Mouse (Mus musculus): ENCODE data around the gene Zfp644. TPM values are rescaled to one million over a fixed set of nuclear protein-coding genes. Genes with fewer than 3 reads are reported as not detected.

Gene Zfp644
- polyA plus RNA-seq, 1 experiment from 2014 or later: 34.9 TPM

GRCm38 (mm10) chr5:106639627-106640026 lies 57.5 kb downstream of the Zfp644 start:
- no peaks in the 10 kb centered on the region for H3K9me3 ChIP-seq (ENCODE audit: control insufficient read depth)
- H3K27me3 ChIP-seq (replicated peaks; ENCODE audit: control insufficient read depth, insufficient read depth, low read length): no peaks in the 10 kb centered on the region
- 91% methylated on average over 2 of the region's 2 CpGs for WGBS
- H3K36me3 ChIP-seq (ENCODE audit: control insufficient read depth, insufficient read depth): peaks cover 27% of the 10 kb centered on the region
- no peak overlapping the region for H3K4me3 ChIP-seq (ENCODE audit: low read depth, low read length)
- no peak overlapping the region for H3K4me2 ChIP-seq (replicated peaks; ENCODE audit: low read depth)
- no peaks in the 10 kb centered on the region for H3K4me1 ChIP-seq (replicated peaks; ENCODE audit: control insufficient read depth, insufficient read depth, low read length)
- H3K9ac ChIP-seq (ENCODE audit: low read depth, low read length): no peak overlapping the region
- H3K27ac ChIP-seq (ENCODE audit: low read depth, low read length): no peak overlapping the region
- no peak for TF ChIP-seq CTCF (IDR thresholded peaks at IDR 0.05; ENCODE audit: low read depth)
- ATAC-seq: no peak

DNA sequence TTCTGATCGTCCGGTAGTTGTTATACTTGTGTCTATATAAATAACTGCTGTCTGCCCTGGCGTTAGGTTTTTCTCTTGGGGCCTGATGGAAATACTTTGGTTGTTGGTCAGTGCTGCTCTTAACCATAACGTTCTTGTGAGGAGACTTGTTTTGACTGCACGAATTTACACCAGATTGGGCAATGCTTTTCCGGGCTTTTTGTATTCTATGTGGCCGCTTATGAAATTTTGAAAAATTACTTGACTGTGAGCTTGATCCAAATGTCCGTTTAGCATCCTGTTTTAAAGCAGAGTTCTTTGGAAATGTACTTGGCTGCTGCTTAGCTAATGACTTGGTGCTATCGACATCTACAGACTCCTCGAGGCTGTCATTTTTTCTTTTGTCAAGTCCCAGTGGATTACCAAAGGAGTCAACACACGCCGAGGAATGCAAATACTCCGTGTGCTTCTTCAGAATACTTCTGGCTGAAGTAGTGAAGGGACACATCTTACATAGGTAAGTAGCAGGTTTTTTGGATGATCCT lies 60.6 kb downstream of the Zfp644 start:
- WGBS: 88% methylated on average over 13 of the region's 13 CpGs
- Histone ChIP-seq H3K36me3 (ENCODE audit: control insufficient read depth, insufficient read depth) (peaks cover 29% of the 10 kb centered on the region), H3K9ac (ENCODE audit: low read depth, low read length) (no peak overlapping the region), H3K27ac (ENCODE audit: low read depth, low read length) (no peak overlapping the region), H3K4me2 (replicated peaks; ENCODE audit: low read depth) (no peak overlapping the region), H3K4me1 (replicated peaks; ENCODE audit: control insufficient read depth, insufficient read depth, low read length) (no peaks in the 10 kb centered on the region), H3K27me3 (replicated peaks; ENCODE audit: control insufficient read depth, insufficient read depth, low read length) (no peaks in the 10 kb centered on the region), H3K9me3 (ENCODE audit: control insufficient read depth) (no peaks in the 10 kb centered on the region), H3K4me3 (ENCODE audit: low read depth, low read length) (no peak overlapping the region)
- ATAC-seq: no peak
- TF ChIP-seq CTCF (IDR thresholded peaks at IDR 0.05; ENCODE audit: low read depth): no peak

DNA sequence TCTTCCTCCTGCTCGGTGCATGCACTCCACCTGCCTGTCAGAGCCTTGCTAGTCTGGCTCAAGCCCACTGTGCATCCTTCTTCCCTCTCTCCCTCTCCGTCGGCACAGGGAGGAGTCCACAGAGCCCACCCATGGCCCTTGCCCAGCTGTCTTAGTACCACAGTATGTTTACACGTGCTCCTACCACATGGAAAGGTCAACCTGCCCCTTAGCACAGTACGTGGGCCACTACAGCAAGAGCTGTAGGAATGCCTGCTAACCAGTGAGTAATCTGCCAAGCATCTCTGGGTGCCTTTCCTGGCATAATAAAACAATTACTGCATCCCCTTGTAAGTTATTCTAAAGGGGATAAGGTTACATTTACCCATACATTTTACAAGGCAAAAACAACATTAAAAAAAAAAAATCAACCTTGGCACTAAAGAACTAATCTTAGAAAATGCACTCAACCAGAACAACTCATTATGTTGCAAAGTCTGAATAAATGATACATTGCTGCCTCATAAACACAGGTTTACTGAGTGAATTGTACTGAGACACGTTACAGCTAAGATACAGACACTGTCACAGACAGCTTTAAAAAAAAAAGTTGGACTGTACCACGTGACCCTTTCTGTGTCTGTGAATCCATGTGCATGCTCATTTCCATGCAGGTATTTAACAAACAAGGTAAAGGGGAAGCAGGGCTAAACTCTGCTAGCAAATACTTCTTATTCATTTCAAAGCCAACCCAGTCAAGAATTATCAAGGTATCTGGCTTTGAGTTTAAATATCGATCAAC lies 68.5 kb downstream of the Zfp644 start:
- no peak overlapping the region for H3K4me2 ChIP-seq (replicated peaks; ENCODE audit: low read depth)
- no peak for TF ChIP-seq CTCF (IDR thresholded peaks at IDR 0.05; ENCODE audit: low read depth)
- no peak for ATAC-seq
- H3K4me3 ChIP-seq (ENCODE audit: low read depth, low read length): no peak overlapping the region
- H3K9ac ChIP-seq (ENCODE audit: low read depth, low read length): no peak overlapping the region
- H3K4me1 ChIP-seq (replicated peaks; ENCODE audit: control insufficient read depth, insufficient read depth, low read length): no peaks in the 10 kb centered on the region
- no peak overlapping the region for H3K27ac ChIP-seq (ENCODE audit: low read depth, low read length)
- H3K36me3 ChIP-seq (ENCODE audit: control insufficient read depth, insufficient read depth): peaks cover 4% of the 10 kb centered on the region
- H3K9me3 ChIP-seq (ENCODE audit: control insufficient read depth): no peaks in the 10 kb centered on the region
- 77% methylated on average over 8 of the region's 8 CpGs for WGBS
- no peaks in the 10 kb centered on the region for H3K27me3 ChIP-seq (replicated peaks; ENCODE audit: control insufficient read depth, insufficient read depth, low read length)

DNA sequence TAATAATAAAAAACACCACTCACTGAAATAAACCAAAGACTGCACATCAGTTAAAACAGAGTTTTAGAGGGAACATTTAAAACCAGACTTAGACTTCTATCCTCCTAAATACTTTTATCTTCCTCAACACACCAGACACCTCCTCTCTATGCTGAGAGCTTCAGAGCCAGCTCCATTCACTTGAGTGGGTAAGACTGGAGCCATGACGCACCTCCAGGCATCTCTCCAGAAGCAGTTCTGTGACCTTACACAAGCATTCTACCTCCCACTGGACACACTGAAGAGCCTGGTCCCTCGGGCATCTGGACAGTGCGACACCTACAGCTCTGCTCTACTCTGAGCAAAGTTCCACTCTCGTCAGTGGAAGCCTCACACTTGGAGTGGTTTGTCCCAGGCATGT lies 73.8 kb downstream of the Zfp644 start:
- Histone ChIP-seq H3K27me3 (replicated peaks; ENCODE audit: control insufficient read depth, insufficient read depth, low read length) (no peaks in the 10 kb centered on the region), H3K4me1 (replicated peaks; ENCODE audit: control insufficient read depth, insufficient read depth, low read length) (no peaks in the 10 kb centered on the region), H3K4me2 (replicated peaks; ENCODE audit: low read depth) (no peak overlapping the region), H3K4me3 (ENCODE audit: low read depth, low read length) (no peak overlapping the region), H3K9ac (ENCODE audit: low read depth, low read length) (no peak overlapping the region), H3K27ac (ENCODE audit: low read depth, low read length) (no peak overlapping the region), H3K36me3 (ENCODE audit: control insufficient read depth, insufficient read depth) (peaks cover 17% of the 10 kb centered on the region), H3K9me3 (ENCODE audit: control insufficient read depth) (no peaks in the 10 kb centered on the region)
- ATAC-seq: no peak
- no peak for TF ChIP-seq CTCF (IDR thresholded peaks at IDR 0.05; ENCODE audit: low read depth)
- 90% methylated on average over 4 of the region's 4 CpGs for WGBS

GRCm38 (mm10) chr5:106622193-106622592 lies 74.9 kb downstream of the Zfp644 start:
- no peak for ATAC-seq
- WGBS: 94% methylated on average over 5 of the region's 5 CpGs
- Histone ChIP-seq H3K4me2 (replicated peaks; ENCODE audit: low read depth) (no peak overlapping the region), H3K4me3 (ENCODE audit: low read depth, low read length) (no peak overlapping the region), H3K27me3 (replicated peaks; ENCODE audit: control insufficient read depth, insufficient read depth, low read length) (no peaks in the 10 kb centered on the region), H3K27ac (ENCODE audit: low read depth, low read length) (no peak overlapping the region), H3K4me1 (replicated peaks; ENCODE audit: control insufficient read depth, insufficient read depth, low read length) (no peaks in the 10 kb centered on the region), H3K9ac (ENCODE audit: low read depth, low read length) (no peak overlapping the region), H3K9me3 (ENCODE audit: control insufficient read depth) (no peaks in the 10 kb centered on the region), H3K36me3 (ENCODE audit: control insufficient read depth, insufficient read depth) (peaks cover 14% of the 10 kb centered on the region)
- TF ChIP-seq CTCF (IDR thresholded peaks at IDR 0.05; ENCODE audit: low read depth): no peak

- Histone ChIP-seq H3K4me3 (ENCODE audit: low read depth, low read length) (no peak overlapping the region), H3K36me3 (ENCODE audit: control insufficient read depth, insufficient read depth) (peaks cover 17% of the 10 kb centered on the region), H3K4me1 (replicated peaks; ENCODE audit: control insufficient read depth, insufficient read depth, low read length) (no peaks in the 10 kb centered on the region), H3K4me2 (replicated peaks; ENCODE audit: low read depth) (no peak overlapping the region), H3K9ac (ENCODE audit: low read depth, low read length) (no peak overlapping the region), H3K9me3 (ENCODE audit: control insufficient read depth) (no peaks in the 10 kb centered on the region), H3K27me3 (replicated peaks; ENCODE audit: control insufficient read depth, insufficient read depth, low read length) (no peaks in the 10 kb centered on the region), H3K27ac (ENCODE audit: low read depth, low read length) (no peak overlapping the region)
- TF ChIP-seq CTCF (IDR thresholded peaks at IDR 0.05; ENCODE audit: low read depth): no peak
- no peak for ATAC-seq
- 94% methylated on average over 6 of the region's 6 CpGs for WGBS
Measured at GRCm38 (mm10) chr5:106620446-106620845, 76.6 kb downstream of the Zfp644 start.
